Mouse (Mus musculus) heart, embryonic 10.5 days (tissue): ENCODE data around the gene Pde4b. TPM values are rescaled to one million over a fixed set of nuclear protein-coding genes. Genes with fewer than 3 reads are reported as not detected.
"Not testable (repeated sequence)": the region's sequence is repeated elsewhere in the genome, so short reads cannot be mapped to it uniquely, and the experiment has no call there.

ENCODE experiments used
- DNase-seq: peaks from one replicate; pipeline ENCODE4 v3.0.0-alpha.2; 2017; ENCODE audit warnings: low spot score
- H3K27ac ChIP-seq: fragments of 300-500 bp; sonication (generic); 2 replicates; pipeline ENCODE4 v1.5.1; 2016; ENCODE audit warnings: mild to moderate bottlenecking
- H3K27me3 ChIP-seq: fragments of 300-500 bp; sonication (generic); 2 replicates; pipeline ENCODE4 v1.6.1; 2016; ENCODE audit warnings: mild to moderate bottlenecking; ENCODE audit not compliant: poor library complexity, insufficient read depth, severe bottlenecking
- H3K36me3 ChIP-seq: fragments of 300-500 bp; sonication (generic); 2 replicates; pipeline ENCODE4 v1.6.1; 2016; ENCODE audit warnings: mild to moderate bottlenecking, moderate library complexity
- H3K4me1 ChIP-seq: fragments of 300-500 bp; sonication (generic); 2 replicates; pipeline ENCODE4 v1.6.1; 2016; ENCODE audit warnings: mild to moderate bottlenecking
- H3K4me3 ChIP-seq: fragments of 300-500 bp; sonication (generic); 2 replicates; pipeline ENCODE4 v1.5.1; 2016; ENCODE audit warnings: mild to moderate bottlenecking, moderate library complexity
- H3K9me3 ChIP-seq: fragments of 300-500 bp; sonication (generic); 2 replicates; pipeline ENCODE4 v1.6.1; 2016; ENCODE audit warnings: mild to moderate bottlenecking, moderate library complexity
- WGBS: fragments of 180-500 bp; shearing (Covaris S2); methylation state at CpG from one replicate; pipeline ENCODE4 v1.1.7; 2016; 5-methylcytosine and 5-hydroxymethylcytosine counted together
- polyA plus RNA-seq: library from polyadenylated mRNA; unstranded; fragments of >200 nt; fragmentation: Nextera tagmentation; extraction: Ambion mirVana; gene quantifications from 2 replicates; pipeline ENCODE4 v1.2.1, GENCODE M21; 2016

Gene Pde4b
- polyA plus RNA-seq = 13.9 and 20.3 TPM in 2 replicates

- H3K27me3 ChIP-seq = peaks cover 43% of the 10 kb centered on the region
- no peak for DNase-seq
- no peaks in the 10 kb centered on the region for H3K36me3 ChIP-seq
- peaks cover 11% of the 10 kb centered on the region; the same call in 1 of the 2 replicates for H3K4me1 ChIP-seq
- WGBS = 11% methylated on average over 11 of the region's 11 CpGs
- H3K27ac ChIP-seq = peak within 1 kb of the TSS; percentile 78
- H3K4me3 ChIP-seq = peak within 1 kb of the TSS; percentile 80
- H3K9me3 ChIP-seq = no peaks in the 10 kb centered on the region
Observed at GRCm38 (mm10) chr4:102087091-102087565, at the start of gene Pde4b. Pde4b (plus strand) TSS chr4:102087543.

- no peaks in the 10 kb centered on the region for H3K36me3 ChIP-seq
- no peak for DNase-seq
- no peak overlapping the region for H3K4me3 ChIP-seq
- H3K27ac ChIP-seq = no peak overlapping the region
- no peaks in the 10 kb centered on the region for H3K9me3 ChIP-seq
- H3K4me1 ChIP-seq = peaks cover 2% of the 10 kb centered on the region; the same call in 1 of the 2 replicates
- H3K27me3 ChIP-seq = no peaks in the 10 kb centered on the region
- 58% methylated on average over 3 of the region's 3 CpGs for WGBS
Observed at GRCm38 (mm10) chr4:102040190-102040589, 47.2 kb upstream of the Pde4b start.

- WGBS = 31% methylated on average over 6 of the region's 6 CpGs
- Histone ChIP-seq H3K27me3 (no peaks in the 10 kb centered on the region), H3K4me1 (peaks cover 5% of the 10 kb centered on the region; the same call in 1 of the 2 replicates), H3K27ac (peak overlapping the region; percentile 47; the same call in 1 of the 2 replicates), H3K36me3 (no peaks in the 10 kb centered on the region), H3K9me3 (no peaks in the 10 kb centered on the region), H3K4me3 (no peak overlapping the region)
- DNase-seq = no peak
Observed at GRCm38 (mm10) chr4:102045183-102046140, 41.9 kb upstream of the Pde4b start.

GRCm38 (mm10) chr4:102049368-102049767 is 38.0 kb upstream of the Pde4b start:
- not testable (repeated sequence) for H3K36me3 ChIP-seq, DNase-seq, H3K27ac ChIP-seq, H3K4me3 ChIP-seq, H3K9me3 ChIP-seq, H3K27me3 ChIP-seq, H3K4me1 ChIP-seq
- WGBS = 90% methylated on average over 14 of the region's 14 CpGs

- no peaks in the 10 kb centered on the region for H3K4me1 ChIP-seq
- no peaks in the 10 kb centered on the region for H3K36me3 ChIP-seq
- 82% methylated on average over 2 of the region's 2 CpGs for WGBS
- H3K27me3 ChIP-seq = no peaks in the 10 kb centered on the region
- no peaks in the 10 kb centered on the region for H3K9me3 ChIP-seq
- H3K4me3 ChIP-seq = no peak overlapping the region
- no peak for DNase-seq
- H3K27ac ChIP-seq = no peak overlapping the region
Observed at GRCm38 (mm10) chr4:102061322-102061721, 26.0 kb upstream of the Pde4b start.

- no peak overlapping the region for H3K27ac ChIP-seq
- no peaks in the 10 kb centered on the region for H3K9me3 ChIP-seq
- no peaks in the 10 kb centered on the region for H3K4me1 ChIP-seq
- H3K27me3 ChIP-seq = no peaks in the 10 kb centered on the region
- H3K36me3 ChIP-seq = no peaks in the 10 kb centered on the region
- 78% methylated on average over 2 of the region's 2 CpGs for WGBS
- no peak for DNase-seq
- no peak overlapping the region for H3K4me3 ChIP-seq
Observed at GRCm38 (mm10) chr4:102069314-102069713, 18.0 kb upstream of the Pde4b start.

- Histone ChIP-seq H3K4me3 (no peak overlapping the region), H3K27me3 (peaks cover 43% of the 10 kb centered on the region), H3K36me3 (no peaks in the 10 kb centered on the region), H3K9me3 (no peaks in the 10 kb centered on the region), H3K4me1 (peaks cover 11% of the 10 kb centered on the region; the same call in 1 of the 2 replicates), H3K27ac (no peak overlapping the region)
- WGBS = 84% methylated on average over 4 of the region's 4 CpGs
- DNase-seq = no peak
Observed at GRCm38 (mm10) chr4:102086336-102086735, 1.0 kb upstream of the Pde4b start.

- under 1% methylated on average over 64 of the region's 64 CpGs for WGBS
- peak overlapping the region; percentile 80 for H3K4me3 ChIP-seq
- H3K36me3 ChIP-seq = no peaks in the 10 kb centered on the region
- peak; percentile 78 for DNase-seq
- no peaks in the 10 kb centered on the region for H3K9me3 ChIP-seq
- H3K27me3 ChIP-seq = peaks cover 43% of the 10 kb centered on the region
- H3K4me1 ChIP-seq = peaks cover 11% of the 10 kb centered on the region; the same call in 1 of the 2 replicates
- peak overlapping the region; percentile 78 for H3K27ac ChIP-seq
Observed at GRCm38 (mm10) chr4:102087566-102088234, 357 bp downstream of the Pde4b start.

GRCm38 (mm10) chr4:102088235-102088867 is 1.0 kb downstream of the Pde4b start:
- Histone ChIP-seq H3K27me3 (peaks cover 43% of the 10 kb centered on the region), H3K4me1 (peaks cover 11% of the 10 kb centered on the region; the same call in 1 of the 2 replicates), H3K9me3 (no peaks in the 10 kb centered on the region), H3K4me3 (peak overlapping the region; percentile 80), H3K36me3 (no peaks in the 10 kb centered on the region), H3K27ac (peak overlapping the region; percentile 78)
- peak; percentile 76 for DNase-seq
- 24% methylated on average over 15 of the region's 15 CpGs for WGBS

- WGBS = 93% methylated on average over 2 of the region's 2 CpGs
- DNase-seq = no peak
- Histone ChIP-seq H3K4me1 (no peaks in the 10 kb centered on the region), H3K4me3 (no peak overlapping the region), H3K27ac (no peak overlapping the region), H3K27me3 (no peaks in the 10 kb centered on the region), H3K36me3 (no peaks in the 10 kb centered on the region), H3K9me3 (no peaks in the 10 kb centered on the region)
Observed at GRCm38 (mm10) chr4:102095851-102096250, 8.5 kb downstream of the Pde4b start.

GRCm38 (mm10) chr4:102102241-102102640 is 14.9 kb downstream of the Pde4b start:
- Histone ChIP-seq H3K4me3 (no peak overlapping the region), H3K9me3 (no peaks in the 10 kb centered on the region), H3K4me1 (peaks cover 3% of the 10 kb centered on the region; the same call in 1 of the 2 replicates), H3K27ac (no peak overlapping the region), H3K27me3 (no peaks in the 10 kb centered on the region), H3K36me3 (no peaks in the 10 kb centered on the region)
- WGBS = 64% methylated on average over 4 of the region's 4 CpGs
- DNase-seq = no peak

- DNase-seq = no peak
- H3K9me3 ChIP-seq = no peaks in the 10 kb centered on the region
- no peak overlapping the region for H3K4me3 ChIP-seq
- H3K27me3 ChIP-seq = no peaks in the 10 kb centered on the region
- peaks cover 3% of the 10 kb centered on the region; the same call in 1 of the 2 replicates for H3K4me1 ChIP-seq
- no peaks in the 10 kb centered on the region for H3K36me3 ChIP-seq
- H3K27ac ChIP-seq = no peak overlapping the region
- WGBS = 75% methylated on average over 2 of the region's 2 CpGs
Observed at GRCm38 (mm10) chr4:102104534-102105014, 17.2 kb downstream of the Pde4b start.
